Mouse (Mus musculus): ENCODE measurements around the gene Ppp1r3a. TPM values are rescaled to one million over a fixed set of nuclear protein-coding genes. Genes with fewer than 3 reads are reported as not detected.

Ppp1r3a gene
- 0.02 TPM in 1 of 2 replicates, not detected in the other for polyA plus RNA-seq (2016; fragmentation: Nextera tagmentation; extraction: Ambion mirVana)

- WGBS: 89% methylated on average over 7 of the region's 7 CpGs
- H3K27me3 ChIP-seq (replicated peaks; ENCODE audit: low read depth, poor library complexity, severe bottlenecking): no peaks in the 10 kb centered on the region
These were observed at the start of gene Ppp1r3a for GRCm38 (mm10) chr6:14754901-14755591. Gene Ppp1r3a, minus strand, starts transcription at chr6:14755274.

GRCm38 (mm10) chr6:14787157-14787938, 32.3 kb upstream of the Ppp1r3a start:
- 93% methylated on average over 1 of the region's 1 CpGs for WGBS
- no peaks in the 10 kb centered on the region for H3K9me3 ChIP-seq
- H3K4me3 ChIP-seq: no peak overlapping the region
- no peaks in the 10 kb centered on the region for H3K4me1 ChIP-seq
- DNase-seq (ENCODE audit: low spot score): no peak
- H3K27ac ChIP-seq (replicated peaks): no peak overlapping the region
- H3K27me3 ChIP-seq (replicated peaks; ENCODE audit: low read depth, poor library complexity, severe bottlenecking): no peaks in the 10 kb centered on the region
- no peaks in the 10 kb centered on the region for H3K36me3 ChIP-seq (replicated peaks)

More at GRCm38 (mm10) chr6:14754901-14755591, at the start of gene Ppp1r3a:
- DNase-seq (ENCODE audit: low spot score): no peak
- no peaks in the 10 kb centered on the region for H3K4me1 ChIP-seq
- no peak within 1 kb of the TSS for H3K27ac ChIP-seq (replicated peaks)
- H3K4me3 ChIP-seq: no peak within 1 kb of the TSS
- no peaks in the 10 kb centered on the region for H3K9me3 ChIP-seq
- no peaks in the 10 kb centered on the region for H3K36me3 ChIP-seq (replicated peaks)

- Histone ChIP-seq H3K4me3 (no peak overlapping the region), H3K27me3 (replicated peaks; ENCODE audit: low read depth, poor library complexity, severe bottlenecking) (no peaks in the 10 kb centered on the region)
- 90% methylated on average over 4 of the region's 4 CpGs for WGBS
These were observed 22.8 kb upstream of the Ppp1r3a start for GRCm38 (mm10) chr6:14777920-14778319.

GRCm38 (mm10) chr6:14771717-14772116, 16.6 kb upstream of the Ppp1r3a start:
- H3K4me1 ChIP-seq: no peaks in the 10 kb centered on the region
- H3K36me3 ChIP-seq (replicated peaks): no peaks in the 10 kb centered on the region
- H3K4me3 ChIP-seq: no peak overlapping the region
- 67% methylated on average over 2 of the region's 2 CpGs for WGBS
- no peak overlapping the region for H3K27ac ChIP-seq (replicated peaks)
- no peak for DNase-seq (ENCODE audit: low spot score)
- no peaks in the 10 kb centered on the region for H3K27me3 ChIP-seq (replicated peaks; ENCODE audit: low read depth, poor library complexity, severe bottlenecking)
- H3K9me3 ChIP-seq: no peaks in the 10 kb centered on the region

More at GRCm38 (mm10) chr6:14777920-14778319, 22.8 kb upstream of the Ppp1r3a start:
- Histone ChIP-seq H3K27ac (replicated peaks) (no peak overlapping the region), H3K36me3 (replicated peaks) (no peaks in the 10 kb centered on the region), H3K9me3 (no peaks in the 10 kb centered on the region), H3K4me1 (no peaks in the 10 kb centered on the region)
- DNase-seq (ENCODE audit: low spot score): no peak

GRCm38 (mm10) chr6:14757486-14757885, 2.4 kb upstream of the Ppp1r3a start:
- Histone ChIP-seq H3K9me3 (no peaks in the 10 kb centered on the region), H3K36me3 (replicated peaks) (no peaks in the 10 kb centered on the region)
- WGBS: 85% methylated on average over 3 of the region's 3 CpGs

GRCm38 (mm10) chr6:14753512-14753911, 1.6 kb downstream of the Ppp1r3a start:
- Histone ChIP-seq H3K4me3 (no peak overlapping the region), H3K36me3 (replicated peaks) (no peaks in the 10 kb centered on the region), H3K27ac (replicated peaks) (no peak overlapping the region), H3K27me3 (replicated peaks; ENCODE audit: low read depth, poor library complexity, severe bottlenecking) (no peaks in the 10 kb centered on the region), H3K9me3 (no peaks in the 10 kb centered on the region), H3K4me1 (no peaks in the 10 kb centered on the region)
- 79% methylated on average over 4 of the region's 4 CpGs for WGBS
- no peak for DNase-seq (ENCODE audit: low spot score)

More at GRCm38 (mm10) chr6:14757486-14757885, 2.4 kb upstream of the Ppp1r3a start:
- Histone ChIP-seq H3K4me3 (no peak overlapping the region), H3K27ac (replicated peaks) (no peak overlapping the region), H3K27me3 (replicated peaks; ENCODE audit: low read depth, poor library complexity, severe bottlenecking) (no peaks in the 10 kb centered on the region), H3K4me1 (no peaks in the 10 kb centered on the region)
- no peak for DNase-seq (ENCODE audit: low spot score)

GRCm38 (mm10) chr6:14752211-14752610, 2.9 kb downstream of the Ppp1r3a start:
- Histone ChIP-seq H3K36me3 (replicated peaks) (no peaks in the 10 kb centered on the region), H3K27me3 (replicated peaks; ENCODE audit: low read depth, poor library complexity, severe bottlenecking) (no peaks in the 10 kb centered on the region), H3K4me1 (no peaks in the 10 kb centered on the region), H3K27ac (replicated peaks) (no peak overlapping the region), H3K9me3 (no peaks in the 10 kb centered on the region), H3K4me3 (no peak overlapping the region)
- DNase-seq (ENCODE audit: low spot score): no peak
- 75% methylated on average over 1 of the region's 1 CpGs for WGBS

- Histone ChIP-seq H3K4me3 (no peak overlapping the region), H3K27me3 (replicated peaks; ENCODE audit: low read depth, poor library complexity, severe bottlenecking) (no peaks in the 10 kb centered on the region), H3K9me3 (no peaks in the 10 kb centered on the region), H3K27ac (replicated peaks) (no peak overlapping the region), H3K4me1 (no peaks in the 10 kb centered on the region), H3K36me3 (replicated peaks) (no peaks in the 10 kb centered on the region)
- WGBS: 80% methylated on average over 2 of the region's 2 CpGs
- DNase-seq (ENCODE audit: low spot score): no peak
These were observed 8.1 kb downstream of the Ppp1r3a start for GRCm38 (mm10) chr6:14747000-14747399.

GRCm38 (mm10) chr6:14736017-14736416, 19.1 kb downstream of the Ppp1r3a start:
- 88% methylated on average over 2 of the region's 2 CpGs for WGBS
- H3K9me3 ChIP-seq: no peaks in the 10 kb centered on the region
- no peak overlapping the region for H3K4me3 ChIP-seq
- no peaks in the 10 kb centered on the region for H3K27me3 ChIP-seq (replicated peaks; ENCODE audit: low read depth, poor library complexity, severe bottlenecking)
- H3K27ac ChIP-seq (replicated peaks): no peak overlapping the region
- H3K36me3 ChIP-seq (replicated peaks): no peaks in the 10 kb centered on the region
- no peaks in the 10 kb centered on the region for H3K4me1 ChIP-seq
- DNase-seq (ENCODE audit: low spot score): no peak

GRCm38 (mm10) chr6:14731011-14731410, 24.1 kb downstream of the Ppp1r3a start:
- no peak for DNase-seq (ENCODE audit: low spot score)
- Histone ChIP-seq H3K36me3 (replicated peaks) (no peaks in the 10 kb centered on the region), H3K27me3 (replicated peaks; ENCODE audit: low read depth, poor library complexity, severe bottlenecking) (no peaks in the 10 kb centered on the region), H3K9me3 (no peaks in the 10 kb centered on the region), H3K4me1 (no peaks in the 10 kb centered on the region), H3K4me3 (no peak overlapping the region), H3K27ac (replicated peaks) (no peak overlapping the region)
- 78% methylated on average over 5 of the region's 5 CpGs for WGBS

- no peak for DNase-seq (ENCODE audit: low spot score)
- H3K4me3 ChIP-seq: no peak overlapping the region
- 81% methylated on average over 4 of the region's 4 CpGs for WGBS
- H3K27me3 ChIP-seq (replicated peaks; ENCODE audit: low read depth, poor library complexity, severe bottlenecking): no peaks in the 10 kb centered on the region
- H3K9me3 ChIP-seq: no peaks in the 10 kb centered on the region
- no peak overlapping the region for H3K27ac ChIP-seq (replicated peaks)
- H3K36me3 ChIP-seq (replicated peaks): no peaks in the 10 kb centered on the region
- no peaks in the 10 kb centered on the region for H3K4me1 ChIP-seq
These were observed 34.2 kb downstream of the Ppp1r3a start for GRCm38 (mm10) chr6:14720772-14721414.

GRCm38 (mm10) chr6:14720110-14720771, 34.8 kb downstream of the Ppp1r3a start:
- no peaks in the 10 kb centered on the region for H3K9me3 ChIP-seq
- WGBS: 80% methylated on average over 6 of the region's 6 CpGs

More at GRCm38 (mm10) chr6:14720110-14720771, 34.8 kb downstream of the Ppp1r3a start:
- no peaks in the 10 kb centered on the region for H3K36me3 ChIP-seq (replicated peaks)
- H3K27ac ChIP-seq (replicated peaks): no peak overlapping the region
- no peaks in the 10 kb centered on the region for H3K4me1 ChIP-seq
- no peak overlapping the region for H3K4me3 ChIP-seq
- H3K27me3 ChIP-seq (replicated peaks; ENCODE audit: low read depth, poor library complexity, severe bottlenecking): no peaks in the 10 kb centered on the region
- DNase-seq (ENCODE audit: low spot score): no peak
